Mouse (Mus musculus): ENCODE results near the gene Grip1.
A peak's percentile ranks its signal among the peaks of the same experiment; 100 is the strongest.

Grip1 gene

DNA sequence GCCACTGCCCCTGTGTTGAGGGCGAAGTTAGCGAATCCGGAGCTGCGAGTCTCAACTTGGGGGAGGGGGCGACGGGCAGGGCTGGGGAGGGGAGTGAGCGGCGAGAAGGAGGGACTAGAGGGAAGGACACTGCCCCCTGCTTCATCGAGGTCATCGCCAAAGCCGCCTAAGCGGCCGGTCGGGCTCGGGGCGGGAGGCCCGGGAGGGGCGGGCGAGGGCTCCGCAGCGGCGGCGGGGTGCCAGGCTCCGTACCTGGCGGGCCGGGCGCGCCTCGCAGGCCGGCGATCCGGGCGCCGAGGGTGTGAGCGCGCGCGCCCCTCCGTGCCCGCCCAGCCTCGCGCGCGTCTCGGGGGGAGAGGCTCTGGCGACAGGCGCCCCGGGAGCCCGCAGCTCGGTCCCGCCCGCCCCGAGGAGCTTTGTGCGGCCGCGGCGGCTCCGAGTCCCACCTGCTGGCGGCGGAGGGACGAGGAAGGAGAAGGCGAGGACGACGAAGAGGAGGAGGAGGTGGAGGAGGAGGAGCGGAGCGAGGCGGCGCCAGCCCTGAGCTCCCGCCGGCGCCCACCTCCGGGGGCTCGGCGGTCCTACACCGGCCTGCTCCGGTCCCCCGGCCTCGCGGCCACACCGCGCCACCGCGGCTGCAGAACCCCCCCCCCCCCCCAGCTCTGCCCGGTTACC lies at the start of gene Grip1:
Gene Grip1, plus strand, starts transcription at position 400 of the 675 bp plus-strand sequence.
- DNase-seq (ENCODE audit: low read depth, low spot score): no peak

DNA sequence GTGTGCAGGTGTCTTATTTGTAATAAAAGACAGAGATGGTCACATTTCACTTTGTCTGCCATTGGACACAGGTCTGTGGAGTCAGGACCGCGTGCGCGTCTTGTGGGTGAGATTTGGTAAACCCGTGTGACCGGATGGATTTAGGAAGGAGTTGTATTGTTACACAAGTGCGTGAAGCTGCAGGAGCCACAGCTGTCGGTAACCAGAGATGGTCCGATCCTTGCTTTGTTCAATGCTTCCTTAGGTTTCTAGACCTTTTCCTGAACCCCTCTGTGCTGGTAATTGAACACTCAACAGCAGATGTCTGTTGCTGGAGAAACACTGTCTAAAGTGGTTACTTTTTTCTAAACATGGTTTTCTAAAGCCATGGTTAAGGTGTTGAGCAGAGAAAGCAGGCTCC lies 48.5 kb upstream of the Grip1 start:
- DNase-seq (ENCODE audit: low read depth, low spot score): no peak

- no peak for DNase-seq (ENCODE audit: low read depth, low spot score)
Observed at GRCm38 (mm10) chr10:119405612-119406011, 48.0 kb upstream of the Grip1 start.

DNA sequence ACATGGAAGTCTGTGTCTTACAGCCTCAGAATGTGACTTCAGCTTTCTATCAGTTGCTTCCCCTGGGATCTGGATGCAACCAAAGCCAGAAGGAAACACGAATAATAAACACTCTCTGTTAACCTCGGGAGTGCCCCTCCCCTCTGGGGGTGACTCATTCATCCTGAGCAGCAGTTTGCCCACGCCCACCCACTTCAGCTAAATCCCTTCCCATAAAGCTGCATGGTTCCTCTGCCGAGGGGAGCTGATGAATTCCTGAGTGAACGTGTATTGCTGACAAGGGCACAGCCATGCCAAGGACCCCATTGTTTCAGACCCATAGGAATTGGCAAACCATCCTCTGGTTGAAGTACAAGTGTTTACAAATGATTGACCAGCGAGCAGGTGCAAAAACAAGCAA lies 45.3 kb upstream of the Grip1 start:
- DNase-seq (ENCODE audit: low read depth, low spot score): no peak

GRCm38 (mm10) chr10:119413238-119413637 lies 40.4 kb upstream of the Grip1 start:
- DNase-seq (ENCODE audit: low read depth, low spot score): no peak

- no peak for DNase-seq (ENCODE audit: low read depth, low spot score)
Observed at GRCm38 (mm10) chr10:119415106-119415505, 38.5 kb upstream of the Grip1 start.

DNA sequence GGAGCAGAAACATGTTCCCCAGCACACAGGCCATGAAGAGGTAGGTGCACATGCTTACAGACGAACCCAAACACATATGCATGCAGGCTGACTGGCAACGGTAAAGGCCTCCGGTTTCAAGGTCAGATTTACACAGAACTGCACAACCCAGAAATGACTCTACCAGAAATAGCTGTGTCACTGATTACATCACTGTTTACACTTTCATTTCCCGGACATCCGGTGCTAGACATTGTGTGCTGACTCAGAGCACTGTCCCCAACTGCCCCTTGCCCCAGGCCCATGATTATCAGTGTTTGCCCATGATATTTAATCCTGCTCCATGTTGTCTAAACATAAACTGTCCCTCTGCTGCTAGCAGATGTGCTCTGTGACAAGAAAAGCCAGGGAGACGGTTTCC lies 32.2 kb upstream of the Grip1 start:
- peak; percentile 5 for DNase-seq (ENCODE audit: low read depth, low spot score)

- DNase-seq (ENCODE audit: low read depth, low spot score): no peak
Observed at GRCm38 (mm10) chr10:119423821-119424534, 29.7 kb upstream of the Grip1 start.

- DNase-seq (ENCODE audit: low read depth, low spot score): no peak
Observed at GRCm38 (mm10) chr10:119427653-119428052, 26.0 kb upstream of the Grip1 start.

- DNase-seq (ENCODE audit: low read depth, low spot score): no peak
Observed at GRCm38 (mm10) chr10:119428106-119428505, 25.5 kb upstream of the Grip1 start.

GRCm38 (mm10) chr10:119430240-119430639 lies 23.4 kb upstream of the Grip1 start:
- DNase-seq (ENCODE audit: low read depth, low spot score): no peak

DNA sequence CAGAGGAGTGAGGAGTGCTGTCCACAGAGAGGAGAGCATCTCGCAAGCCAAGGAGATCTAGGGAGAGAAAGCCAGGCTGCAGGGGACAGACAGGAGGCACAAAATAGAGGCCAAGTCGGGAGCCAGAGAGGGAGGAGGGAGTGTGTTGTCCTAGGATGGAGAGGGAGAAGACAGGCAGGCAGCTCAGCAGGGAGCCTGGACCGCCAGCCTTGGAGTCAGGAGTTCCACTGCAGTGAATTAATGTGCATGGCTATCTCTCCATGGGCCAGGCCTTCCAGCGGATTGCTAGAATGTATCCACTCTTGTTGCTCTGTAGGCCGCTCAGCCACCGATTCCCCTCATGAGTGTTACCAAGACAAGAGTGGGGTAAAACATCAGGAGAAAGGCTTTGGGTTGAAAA lies 21.8 kb upstream of the Grip1 start:
- no peak for DNase-seq (ENCODE audit: low read depth, low spot score)

- no peak for DNase-seq (ENCODE audit: low read depth, low spot score)
Observed at GRCm38 (mm10) chr10:119435818-119436217, 17.8 kb upstream of the Grip1 start.

- DNase-seq (ENCODE audit: low read depth, low spot score): no peak
Observed at GRCm38 (mm10) chr10:119437319-119437718, 16.3 kb upstream of the Grip1 start.

DNA sequence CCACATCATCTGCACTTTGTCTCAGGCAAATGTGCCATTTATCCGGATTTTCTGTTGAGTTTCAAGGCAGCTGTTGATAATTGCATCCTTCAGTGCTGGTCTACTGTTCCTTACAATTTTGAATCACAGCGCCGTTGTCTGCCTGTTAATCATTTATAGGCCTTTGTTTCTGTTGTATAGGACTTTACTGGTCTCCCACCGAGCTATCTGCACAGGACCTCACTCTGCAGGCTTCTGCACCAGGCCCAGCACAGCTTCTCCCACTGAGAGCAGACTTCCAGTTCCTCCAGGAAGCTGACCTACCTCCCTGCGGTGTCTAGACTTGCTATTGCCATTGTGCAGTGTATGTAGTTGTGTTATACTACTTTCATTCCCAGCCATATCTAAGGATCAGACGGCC lies 11.9 kb upstream of the Grip1 start:
- DNase-seq (ENCODE audit: low read depth, low spot score): no peak

DNA sequence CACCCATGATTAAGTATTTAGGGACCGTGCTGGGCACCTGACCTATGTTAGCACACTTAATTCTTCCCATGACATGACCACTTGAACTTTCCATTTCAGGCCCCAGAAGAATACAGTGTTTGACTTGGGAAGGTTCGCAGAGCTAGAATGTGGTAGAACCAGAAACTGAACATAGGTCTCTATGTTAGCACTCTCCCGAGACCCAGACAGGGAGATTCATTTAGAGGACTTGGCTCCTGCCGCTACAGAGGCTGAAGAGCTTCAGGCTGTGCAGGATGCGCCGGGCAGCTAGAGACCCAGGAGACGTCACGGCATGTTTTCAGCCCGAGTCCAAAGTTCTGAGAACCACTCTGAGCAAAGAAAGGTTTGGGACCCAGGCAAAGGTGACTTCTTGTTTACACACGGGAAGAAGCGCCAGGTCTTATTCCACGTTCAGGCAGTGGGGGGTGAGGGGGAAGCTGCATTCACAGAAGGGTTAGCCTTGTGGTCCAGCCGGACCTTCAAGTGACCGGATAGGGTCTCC lies 6.2 kb upstream of the Grip1 start:
- DNase-seq (ENCODE audit: low read depth, low spot score): no peak

DNA sequence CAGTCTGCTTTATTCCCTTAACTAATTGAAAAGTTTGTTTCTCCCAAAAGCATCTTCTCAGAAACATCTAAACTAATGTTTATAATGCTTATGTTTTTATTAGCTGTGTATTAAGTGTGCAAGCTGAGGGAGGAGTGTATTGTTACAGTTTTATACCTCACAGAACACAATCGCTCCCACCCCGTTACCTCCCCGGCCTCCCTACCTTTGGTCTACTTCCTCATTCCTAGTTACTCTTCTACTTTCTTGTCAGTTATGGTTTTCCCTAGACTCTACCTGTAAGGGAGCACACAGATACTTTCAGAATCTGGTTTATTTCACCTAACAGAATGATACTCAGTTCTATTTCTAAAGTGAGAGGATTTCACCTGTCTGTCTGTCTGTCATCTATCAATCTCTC lies 5.7 kb upstream of the Grip1 start:
- DNase-seq (ENCODE audit: low read depth, low spot score): no peak

GRCm38 (mm10) chr10:119452698-119453097 lies 932 bp upstream of the Grip1 start:
- no peak for DNase-seq (ENCODE audit: low read depth, low spot score)

DNA sequence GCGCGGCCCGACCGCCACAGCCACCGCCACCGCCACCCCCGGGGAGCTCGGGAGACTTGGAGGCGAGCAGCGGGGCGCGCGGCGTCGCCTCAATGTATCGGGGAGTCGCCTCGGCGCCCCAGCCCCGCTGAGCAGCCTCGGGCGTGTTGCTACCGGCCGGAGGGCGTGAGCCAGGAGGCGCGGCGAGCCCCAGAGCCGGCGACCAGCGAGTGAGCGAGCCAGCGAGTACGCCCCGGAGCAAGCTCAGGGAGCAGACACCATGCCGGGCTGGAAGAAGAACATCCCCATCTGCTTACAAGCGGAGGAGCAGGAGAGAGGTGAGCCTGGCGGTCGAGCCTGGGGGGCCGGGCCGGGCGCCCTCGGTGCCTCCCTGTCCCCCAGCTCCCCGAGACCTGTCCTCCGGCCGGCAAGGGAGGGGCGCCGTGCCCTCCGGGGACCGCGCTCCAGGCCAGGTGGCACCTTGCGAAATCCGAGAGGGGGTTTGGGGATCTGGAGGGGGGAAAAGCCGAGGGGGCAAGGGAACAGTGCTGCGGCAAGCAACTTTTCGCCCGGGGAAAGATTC lies 557 bp downstream of the Grip1 start:
- no peak for DNase-seq (ENCODE audit: low read depth, low spot score)

- no peak for DNase-seq (ENCODE audit: low read depth, low spot score)
Observed at GRCm38 (mm10) chr10:119454668-119455542, 1.3 kb downstream of the Grip1 start.

DNA sequence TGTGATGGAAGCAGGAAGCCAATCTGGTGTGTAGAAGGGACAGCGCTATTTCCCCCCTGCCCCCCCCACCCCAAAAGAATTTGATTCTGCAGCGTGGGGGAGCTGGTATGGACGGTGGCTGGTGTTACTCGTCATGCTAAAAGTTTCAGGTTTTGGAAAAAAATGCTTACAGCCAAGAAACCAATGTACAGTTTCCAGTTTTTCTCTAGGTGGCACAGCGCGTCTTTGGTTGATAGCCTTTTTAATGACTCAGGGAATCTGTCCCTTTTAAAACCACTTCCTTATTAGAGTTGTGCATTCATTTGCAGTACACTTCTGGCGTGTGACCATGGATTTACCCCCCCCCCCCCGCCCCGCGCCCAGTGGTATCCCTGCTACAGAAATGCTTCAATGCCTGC lies 1.9 kb downstream of the Grip1 start:
- DNase-seq (ENCODE audit: low read depth, low spot score): no peak

DNA sequence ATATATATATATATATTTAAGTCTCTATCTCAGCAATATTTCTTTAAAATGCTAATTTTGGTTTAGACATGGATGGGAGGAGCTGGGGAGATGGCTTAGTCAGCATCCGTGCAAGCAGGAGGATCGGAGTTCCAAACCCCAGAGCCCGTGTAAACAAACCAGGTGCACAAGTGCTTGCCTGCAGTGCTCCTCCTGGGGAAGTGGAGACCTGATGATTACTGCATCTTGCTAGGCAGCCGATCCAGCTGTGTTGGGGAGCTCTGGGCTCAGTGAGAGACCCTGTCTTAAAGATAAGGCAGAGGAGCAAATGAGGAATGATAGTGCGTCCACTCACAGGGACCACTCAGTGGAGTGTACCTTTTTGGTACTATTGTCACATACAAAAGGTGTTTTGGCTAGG lies 3.5 kb downstream of the Grip1 start:
- no peak for DNase-seq (ENCODE audit: low read depth, low spot score)
